Mouse (Mus musculus) CD4-positive, CD25-positive, alpha-beta regulatory T cell, adult 2 months (primary cell): ENCODE results near the gene Ptgr2.
"Not testable (repeated sequence)": the region's sequence is repeated elsewhere in the genome, so short reads cannot be mapped to it uniquely, and the experiment has no call there.

Experiments used
- DNase-seq: peaks from one replicate; pipeline ENCODE4 v3.0.0-alpha.2; 2012; ENCODE audit warnings: low read depth, low spot score

Gene Ptgr2

DNA sequence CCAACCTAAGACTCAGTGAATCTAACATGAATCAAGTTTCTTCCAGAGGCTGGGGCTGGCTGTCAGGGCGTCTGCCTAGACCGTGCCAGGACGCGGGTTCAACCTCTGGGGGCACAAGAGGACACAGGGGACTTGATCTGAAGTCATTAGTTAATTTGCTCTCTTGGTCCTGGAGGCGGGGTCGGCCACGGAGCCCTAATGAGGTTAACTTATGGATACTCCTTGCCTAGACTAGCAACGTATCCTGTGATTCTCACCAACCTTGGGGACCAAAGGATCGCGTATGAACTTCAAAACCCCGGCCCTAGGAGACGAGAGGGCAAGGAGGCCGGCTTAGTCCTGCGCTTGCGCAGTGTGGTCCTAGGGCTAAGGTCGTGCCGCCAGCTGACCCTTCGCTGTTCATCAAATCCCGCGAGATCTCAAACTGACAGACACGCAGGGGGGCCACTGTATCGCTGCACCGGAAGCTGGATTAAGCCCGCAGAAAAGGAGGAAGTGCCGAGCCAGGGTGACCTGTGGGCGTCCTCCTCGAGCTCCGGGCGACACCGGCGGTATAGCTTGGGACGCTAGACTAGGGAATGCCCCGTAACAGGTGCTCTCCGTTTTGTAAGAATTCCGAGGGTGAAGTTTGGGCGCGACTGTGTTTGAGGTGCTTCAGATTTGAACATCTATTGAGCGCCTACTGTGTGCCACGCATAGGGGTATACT, at the start of gene Ptgr2:
Ptgr2 (plus strand) TSS at position 348 of the 708 bp plus-strand sequence.
- peak; percentile 93 for DNase-seq

GRCm38 (mm10) chr12:84235577-84235976, 49.5 kb upstream of the Ptgr2 start:
- no peak for DNase-seq

DNA sequence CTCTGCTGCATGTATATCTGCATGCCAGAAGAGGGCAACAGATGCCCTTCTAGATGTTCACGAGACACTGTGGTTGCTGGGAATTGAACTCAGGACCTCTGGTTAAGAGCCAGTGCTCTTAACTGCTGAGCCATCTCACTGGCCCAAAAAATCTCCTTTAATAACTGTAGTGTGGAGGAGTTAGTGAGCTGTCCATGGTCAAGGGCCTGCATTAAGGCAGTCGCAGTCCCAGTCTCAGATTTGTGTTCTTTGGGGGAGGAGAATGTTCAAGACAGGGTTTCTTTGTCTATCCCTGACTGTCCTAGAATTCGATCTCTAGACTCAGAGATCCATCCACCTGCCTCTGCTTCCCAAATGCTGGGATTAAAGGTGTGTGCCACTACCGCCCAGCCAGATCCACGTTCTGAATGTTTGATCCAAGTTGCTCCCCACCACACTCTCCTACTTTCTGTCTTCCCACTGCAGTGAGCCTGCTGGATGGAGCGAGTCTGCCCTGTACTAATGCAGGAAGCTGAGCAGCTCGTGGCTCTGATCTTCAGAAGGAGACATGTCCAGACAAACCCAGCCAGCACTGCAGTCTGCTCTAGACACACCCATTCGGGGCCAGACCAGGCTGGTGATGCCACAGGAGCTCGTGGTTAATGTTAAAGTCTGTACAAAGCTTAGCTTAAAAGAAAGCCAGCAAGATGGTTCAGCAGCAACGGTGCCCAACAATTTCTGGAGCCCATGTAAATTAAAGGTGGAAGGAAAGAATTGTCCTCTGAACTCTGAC, 48.9 kb upstream of the Ptgr2 start:
- DNase-seq = no peak

DNA sequence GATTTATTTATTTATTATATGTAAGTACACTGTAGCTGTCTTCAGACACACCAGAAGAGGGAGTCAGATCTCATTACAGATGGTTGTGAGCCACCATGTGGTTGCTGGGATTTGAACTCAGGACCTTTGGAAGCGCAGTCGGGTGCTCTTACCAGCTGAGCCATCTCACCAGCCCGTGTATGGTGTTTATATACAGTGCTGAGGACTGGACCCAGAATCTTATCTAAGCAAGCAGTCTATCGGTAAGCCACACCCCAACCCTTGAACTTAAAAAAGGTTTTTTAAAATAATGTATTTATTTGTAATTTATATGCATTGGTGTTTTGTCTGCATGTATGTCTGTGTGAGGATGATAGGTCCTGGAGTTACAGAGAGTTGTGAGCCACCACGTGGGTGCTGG, 48.0 kb upstream of the Ptgr2 start:
- DNase-seq = not testable (repeated sequence)

GRCm38 (mm10) chr12:84243076-84243770, 41.8 kb upstream of the Ptgr2 start:
- peak; percentile 95 for DNase-seq

- DNase-seq = peak; percentile 79
Observed at GRCm38 (mm10) chr12:84245683-84246082, 39.3 kb upstream of the Ptgr2 start.

DNA sequence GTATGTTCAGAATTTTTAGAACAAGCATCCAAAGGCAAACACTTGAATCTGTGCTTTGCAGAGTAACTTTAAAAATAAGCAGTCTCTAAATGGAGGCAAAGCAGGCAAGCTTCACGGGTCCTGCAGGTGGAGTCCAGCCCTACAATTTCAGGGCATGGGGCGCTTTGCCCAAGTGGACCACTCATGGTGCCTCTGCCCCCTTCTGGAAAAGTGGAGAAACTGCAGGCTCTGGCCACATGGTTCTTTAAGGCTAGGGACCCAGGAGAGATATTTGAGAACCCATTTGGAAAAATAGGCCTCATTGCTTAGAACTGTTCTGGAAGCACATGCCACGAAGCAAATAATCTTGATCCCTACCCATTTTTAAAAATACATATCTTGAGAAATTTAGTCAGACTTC, 35.8 kb upstream of the Ptgr2 start:
- peak; percentile 83 for DNase-seq

DNA sequence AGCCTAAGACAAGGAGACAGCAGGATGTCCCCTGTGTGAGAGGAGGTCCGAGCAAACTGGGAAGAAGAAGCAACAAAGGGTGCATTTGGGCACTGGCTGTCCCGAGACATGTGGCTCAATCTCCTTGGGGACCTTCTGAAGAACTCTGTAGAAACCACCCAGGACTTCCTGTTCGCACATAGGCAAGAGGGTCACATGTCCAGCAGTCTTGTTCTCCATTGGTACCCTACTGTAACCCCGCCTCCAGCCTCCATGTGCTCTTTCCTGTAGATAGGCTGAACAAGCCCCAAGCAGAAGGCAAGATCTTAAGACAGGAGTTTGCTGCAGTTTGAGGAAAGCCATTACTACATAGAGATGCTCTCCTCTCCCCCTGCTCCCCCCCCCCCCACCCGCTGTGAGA, 32.2 kb upstream of the Ptgr2 start:
- no peak for DNase-seq

GRCm38 (mm10) chr12:84254886-84255285, 30.1 kb upstream of the Ptgr2 start:
- no peak for DNase-seq

DNA sequence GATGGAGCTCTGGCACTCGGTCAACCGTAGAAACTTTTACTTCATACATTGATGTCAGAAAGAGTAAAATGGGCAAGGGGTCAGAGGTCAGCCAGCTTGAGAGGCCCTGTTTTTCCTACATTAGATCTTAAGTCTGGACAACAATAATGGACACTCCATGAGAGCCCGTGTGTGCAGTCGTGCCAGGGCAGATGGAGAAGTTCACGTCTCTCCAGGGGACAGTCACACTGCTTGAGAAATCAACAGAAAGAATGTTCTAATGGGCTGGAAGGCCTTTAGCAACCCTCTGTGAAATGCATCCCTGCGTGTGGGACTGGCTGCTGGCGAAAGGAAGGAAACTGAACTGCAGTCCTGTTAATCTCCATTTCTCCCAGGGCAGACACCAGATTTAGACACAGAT, 24.7 kb upstream of the Ptgr2 start:
- DNase-seq = no peak

GRCm38 (mm10) chr12:84267264-84267663, 17.8 kb upstream of the Ptgr2 start:
- DNase-seq = no peak

- no peak for DNase-seq
Observed at GRCm38 (mm10) chr12:84273366-84273765, 11.7 kb upstream of the Ptgr2 start.

DNA sequence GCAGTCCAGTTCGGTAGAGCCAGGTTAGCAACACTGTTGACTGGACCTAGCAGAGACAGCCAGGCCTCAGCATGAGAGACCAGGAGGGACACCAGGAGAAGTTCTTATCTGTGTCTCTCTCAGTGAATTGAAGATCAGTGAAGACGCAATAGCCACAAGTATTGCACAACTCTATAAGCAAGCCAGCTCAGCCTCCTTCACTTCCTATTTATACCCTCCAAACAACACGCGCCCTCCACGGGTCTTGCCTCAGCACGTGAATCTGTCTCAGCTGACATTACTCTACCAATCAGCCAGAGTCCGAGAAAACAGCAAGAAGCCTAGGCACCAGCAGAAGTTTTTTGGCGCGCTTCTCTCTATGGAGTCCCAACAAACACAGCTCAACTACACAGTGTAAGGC, 9.7 kb upstream of the Ptgr2 start:
- DNase-seq = no peak

- no peak for DNase-seq
Observed at GRCm38 (mm10) chr12:84276288-84276687, 8.7 kb upstream of the Ptgr2 start.

DNA sequence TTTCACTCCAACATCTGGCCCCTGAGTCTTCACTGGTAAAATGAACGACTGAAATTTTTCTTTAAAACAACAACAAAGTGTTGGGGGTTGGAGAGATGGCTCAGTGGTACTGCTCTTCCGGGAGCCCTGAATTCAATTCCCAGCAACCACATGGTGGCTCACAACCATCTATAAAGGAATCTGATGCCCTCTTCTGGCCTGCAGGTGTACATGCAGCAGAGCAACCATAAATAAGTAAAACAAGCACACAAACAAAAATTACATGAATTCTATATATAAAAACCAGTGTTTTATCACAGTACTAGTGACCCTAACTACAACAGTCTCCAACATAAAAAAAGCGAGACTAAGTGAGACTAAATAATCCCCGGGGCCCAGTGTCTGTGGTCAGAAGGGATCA, 8.2 kb upstream of the Ptgr2 start:
- DNase-seq = no peak

GRCm38 (mm10) chr12:84277832-84278231, 7.2 kb upstream of the Ptgr2 start:
- peak; percentile 8 for DNase-seq

- no peak for DNase-seq
Observed at GRCm38 (mm10) chr12:84278901-84279300, 6.1 kb upstream of the Ptgr2 start.

DNA sequence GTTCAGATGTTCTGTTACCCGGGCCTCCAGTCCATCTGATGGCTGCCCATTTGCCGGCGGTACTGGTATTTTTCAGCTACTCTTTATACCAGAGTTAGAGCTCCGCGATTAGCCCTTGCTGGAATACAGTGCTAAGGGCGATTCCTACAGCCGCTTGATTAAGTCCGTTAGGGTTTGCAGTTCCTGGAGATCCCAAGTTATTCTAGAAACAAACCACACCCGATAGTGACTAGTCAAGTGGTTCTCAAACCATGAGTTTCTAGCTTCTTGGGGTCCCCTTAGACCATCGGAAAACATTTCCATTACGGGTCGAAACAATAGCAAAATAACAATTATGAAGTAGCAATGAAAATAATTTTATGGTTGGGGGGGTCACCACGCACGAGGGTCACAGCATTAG, 641 bp upstream of the Ptgr2 start:
- no peak for DNase-seq

GRCm38 (mm10) chr12:84285593-84285968, 549 bp downstream of the Ptgr2 start:
- DNase-seq = no peak

GRCm38 (mm10) chr12:84288461-84288860, 3.4 kb downstream of the Ptgr2 start:
- peak; percentile 52 for DNase-seq

GRCm38 (mm10) chr12:84297851-84298250, 12.8 kb downstream of the Ptgr2 start:
- no peak for DNase-seq

- no peak for DNase-seq
Observed at GRCm38 (mm10) chr12:84299265-84299664, 14.2 kb downstream of the Ptgr2 start.

DNA sequence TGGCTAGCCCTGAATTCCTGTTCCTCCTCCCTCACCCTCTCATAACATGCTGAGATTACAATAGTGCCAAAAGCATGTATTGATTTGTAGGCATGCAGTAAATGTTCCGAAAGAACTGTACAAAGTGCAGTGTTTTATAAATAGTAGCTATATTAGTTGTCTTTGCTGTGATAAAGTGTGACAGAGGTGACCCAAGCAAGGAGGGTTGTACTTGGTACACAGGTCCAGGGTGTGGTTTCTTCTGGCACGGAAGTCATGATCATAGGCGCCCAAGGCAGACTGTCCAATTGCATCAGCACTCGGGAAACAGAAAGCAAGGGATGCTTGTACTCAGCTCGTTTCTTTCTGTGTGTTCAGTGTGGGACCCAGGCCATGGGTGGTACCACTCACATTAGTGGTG, 19.1 kb downstream of the Ptgr2 start:
- DNase-seq = no peak
